Mouse (Mus musculus) layer of hippocampus, postnatal 14 days (tissue): ENCODE data around the gene Camsap3. TPM values are rescaled to one million over a fixed set of nuclear protein-coding genes. Genes with fewer than 3 reads are reported as not detected.
"Not testable (repeated sequence)": the region's sequence is repeated elsewhere in the genome, so short reads cannot be mapped to it uniquely, and the experiment has no call there.

Source experiments
- DNase-seq, 2 experiments: peaks; one replicate each; pipeline ENCODE4 v3.0.0; 2021 to 2022; ENCODE audit warnings: low spot score in 2 of 2, mixed read lengths in 1 of 2
- long read RNA-seq, 2 experiments: library from polyadenylated mRNA; stranded (forward); transcript quantifications; one replicate each; pipeline ENCODE4 v2.0.0; 2021
- total RNA-seq, 2 experiments: library from RNA; stranded (reverse); gene quantifications; 2 replicates each; pipeline ENCODE4 v1.2.3; 2021

Camsap3 gene
- total RNA-seq = 10 to 100 TPM; 45.8 to 49.8 TPM
- long read RNA-seq, experiment 1, partial matches to known transcripts = 8 of 18 reads
- long read RNA-seq, experiment 1, other reads (novel, unspliced or antisense) = 8 of 18 reads
- long read RNA-seq, experiment 2, partial matches to known transcripts = 17 of 32 reads
- long read RNA-seq, experiment 2, other reads (novel, unspliced or antisense) = 11 of 32 reads

DNA sequence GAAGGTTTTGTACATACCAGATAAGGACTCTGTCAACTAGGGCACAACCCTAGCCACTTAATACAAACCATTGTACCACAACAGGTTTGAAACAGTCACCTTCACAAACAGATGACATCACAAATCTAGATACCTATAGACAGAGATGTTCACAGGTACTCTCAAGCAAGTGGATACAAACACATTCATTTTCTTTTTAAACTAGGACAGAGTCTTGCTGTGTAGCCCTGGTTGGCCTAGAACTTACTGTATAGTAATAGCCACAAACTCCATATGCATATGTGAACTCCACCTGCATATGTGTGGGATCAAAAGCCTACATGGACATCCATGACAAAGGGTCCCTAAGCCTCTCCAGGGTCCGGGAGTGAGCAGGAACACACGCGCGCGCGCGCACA is at the start of gene Camsap3:
TSS of gene Camsap3 (plus strand) at position 301 of the 398 bp plus-strand sequence.
- DNase-seq = no peak

- no peak for DNase-seq
These were observed 49.4 kb upstream of the Camsap3 start for GRCm38 (mm10) chr8:3537666-3538065.

DNA sequence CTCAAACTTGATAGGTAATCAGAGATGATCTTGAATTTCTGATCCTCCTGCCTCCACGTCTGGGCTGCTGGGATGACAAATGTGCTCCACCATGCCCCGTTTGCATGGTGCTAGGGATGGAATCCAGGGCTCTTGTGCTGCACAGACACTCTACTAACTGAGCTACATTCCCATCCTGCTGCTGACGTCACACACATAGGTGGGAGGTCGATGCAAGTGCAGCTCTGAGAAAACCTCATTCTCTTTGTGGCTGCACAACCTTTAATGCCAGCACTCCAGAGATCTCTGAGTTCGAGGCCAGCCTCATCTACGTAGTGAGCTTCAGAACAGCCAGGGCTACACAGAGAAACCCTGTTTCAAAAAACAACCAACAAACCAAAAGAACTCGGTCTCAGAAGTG is 47.9 kb upstream of the Camsap3 start:
- DNase-seq = no peak

- DNase-seq = no peak
These were observed 47.0 kb upstream of the Camsap3 start for GRCm38 (mm10) chr8:3540076-3540475.

DNA sequence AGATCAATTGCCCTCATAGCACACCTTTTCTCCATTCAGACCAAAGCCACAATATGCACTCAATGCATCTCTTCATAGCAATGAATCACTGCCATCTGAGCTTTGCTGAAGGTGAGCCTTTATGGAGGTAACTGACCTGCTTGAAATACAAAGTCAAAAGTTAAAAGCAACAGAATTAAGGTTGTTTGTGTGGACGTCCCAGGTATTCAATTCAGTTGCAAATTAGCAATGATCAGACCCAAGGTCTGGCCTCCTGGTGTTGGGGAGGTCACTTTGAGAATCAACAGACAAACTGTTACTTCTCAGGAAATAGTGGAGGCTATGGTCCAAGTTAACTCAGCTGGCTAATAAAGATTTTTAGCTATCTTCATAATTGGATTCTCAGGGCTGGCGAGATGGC is 40.6 kb upstream of the Camsap3 start:
- no peak for DNase-seq

DNA sequence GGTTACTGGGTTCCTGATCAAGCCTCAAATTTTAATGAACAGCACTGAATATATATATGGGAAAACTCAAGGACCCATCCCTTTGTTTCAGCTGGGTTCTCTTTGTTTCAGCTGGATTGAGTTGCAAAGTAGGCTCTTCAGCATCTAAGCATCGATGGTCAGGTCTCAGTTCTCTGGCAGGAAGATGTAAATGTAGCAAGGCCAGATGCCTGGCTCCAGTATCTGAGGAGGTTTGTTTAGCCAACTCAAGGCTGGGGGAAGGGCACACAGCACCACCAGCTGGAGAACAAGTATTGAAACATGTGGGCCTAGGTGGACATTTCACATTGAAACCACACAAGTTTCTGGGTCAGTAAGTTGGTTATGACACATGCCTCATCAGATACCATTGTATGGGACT is 34.9 kb upstream of the Camsap3 start:
- DNase-seq = no peak

DNA sequence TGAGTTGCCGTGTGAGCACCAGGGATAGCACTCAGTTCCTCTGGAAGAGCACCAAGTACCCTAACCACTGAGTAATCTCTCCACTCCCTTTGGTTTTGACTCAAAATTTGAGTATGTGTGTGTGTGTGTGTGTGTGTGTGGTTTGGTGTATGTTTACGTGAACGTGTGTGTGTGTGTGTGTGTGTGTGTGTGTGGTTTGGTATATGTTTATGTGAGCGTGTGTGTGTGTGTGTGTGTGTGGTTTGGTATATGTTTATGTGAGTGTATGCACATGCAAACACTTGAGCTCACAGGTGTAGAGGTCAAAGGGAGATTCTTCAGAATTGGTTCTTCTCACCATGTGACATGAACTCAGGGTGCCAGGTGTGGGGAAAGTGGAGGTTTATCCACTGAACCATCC is 31.0 kb upstream of the Camsap3 start:
- DNase-seq = no peak

DNA sequence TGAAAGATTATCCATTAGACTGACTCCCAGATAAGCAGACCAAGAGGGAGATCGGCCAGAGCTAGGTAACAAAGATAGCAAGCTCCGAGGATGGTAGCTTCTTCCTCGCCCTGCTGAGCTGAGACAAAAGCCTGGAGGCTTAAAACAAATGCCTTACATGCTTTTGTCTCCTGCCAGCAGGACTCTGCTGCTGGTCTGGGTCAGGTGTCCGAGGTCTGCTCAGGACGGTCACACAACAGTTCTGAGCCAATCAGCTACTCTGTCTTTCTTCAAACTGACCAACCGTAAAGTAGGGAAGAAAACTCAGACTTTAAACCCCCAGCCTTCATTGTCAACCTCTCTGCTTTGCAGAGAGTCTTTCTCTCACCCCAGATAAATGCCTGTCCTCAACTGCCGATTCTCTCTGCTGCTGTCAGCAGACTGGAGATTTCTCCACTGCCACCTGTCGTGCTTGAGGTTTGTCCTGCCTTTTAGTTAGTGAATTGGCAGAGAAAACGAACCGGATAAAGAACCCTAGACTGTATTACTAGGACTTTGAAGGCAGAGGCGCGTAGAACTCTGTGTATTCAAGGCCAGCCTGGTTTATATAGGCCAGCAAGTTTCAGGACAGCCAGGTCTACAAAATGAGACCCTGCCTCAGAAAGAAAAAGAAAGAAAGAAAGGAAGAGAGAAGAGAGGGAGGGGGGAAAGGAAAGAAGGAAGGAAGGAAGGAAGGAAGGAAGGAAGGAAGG is 19.3 kb upstream of the Camsap3 start, which contains the start of gene C330021F23Rik:
TSS of gene C330021F23Rik (plus strand) at position 350 of the 731 bp plus-strand sequence.
- DNase-seq = no peak

- no peak for DNase-seq
These were observed 18.7 kb upstream of the Camsap3 start for GRCm38 (mm10) chr8:3568378-3568777.

- no peak for DNase-seq
These were observed 17.3 kb upstream of the Camsap3 start for GRCm38 (mm10) chr8:3569784-3570183.

- DNase-seq = no peak
These were observed 12.5 kb upstream of the Camsap3 start for GRCm38 (mm10) chr8:3574546-3574945.

- DNase-seq = no peak
These were observed 10.7 kb upstream of the Camsap3 start for GRCm38 (mm10) chr8:3576211-3576960.

DNA sequence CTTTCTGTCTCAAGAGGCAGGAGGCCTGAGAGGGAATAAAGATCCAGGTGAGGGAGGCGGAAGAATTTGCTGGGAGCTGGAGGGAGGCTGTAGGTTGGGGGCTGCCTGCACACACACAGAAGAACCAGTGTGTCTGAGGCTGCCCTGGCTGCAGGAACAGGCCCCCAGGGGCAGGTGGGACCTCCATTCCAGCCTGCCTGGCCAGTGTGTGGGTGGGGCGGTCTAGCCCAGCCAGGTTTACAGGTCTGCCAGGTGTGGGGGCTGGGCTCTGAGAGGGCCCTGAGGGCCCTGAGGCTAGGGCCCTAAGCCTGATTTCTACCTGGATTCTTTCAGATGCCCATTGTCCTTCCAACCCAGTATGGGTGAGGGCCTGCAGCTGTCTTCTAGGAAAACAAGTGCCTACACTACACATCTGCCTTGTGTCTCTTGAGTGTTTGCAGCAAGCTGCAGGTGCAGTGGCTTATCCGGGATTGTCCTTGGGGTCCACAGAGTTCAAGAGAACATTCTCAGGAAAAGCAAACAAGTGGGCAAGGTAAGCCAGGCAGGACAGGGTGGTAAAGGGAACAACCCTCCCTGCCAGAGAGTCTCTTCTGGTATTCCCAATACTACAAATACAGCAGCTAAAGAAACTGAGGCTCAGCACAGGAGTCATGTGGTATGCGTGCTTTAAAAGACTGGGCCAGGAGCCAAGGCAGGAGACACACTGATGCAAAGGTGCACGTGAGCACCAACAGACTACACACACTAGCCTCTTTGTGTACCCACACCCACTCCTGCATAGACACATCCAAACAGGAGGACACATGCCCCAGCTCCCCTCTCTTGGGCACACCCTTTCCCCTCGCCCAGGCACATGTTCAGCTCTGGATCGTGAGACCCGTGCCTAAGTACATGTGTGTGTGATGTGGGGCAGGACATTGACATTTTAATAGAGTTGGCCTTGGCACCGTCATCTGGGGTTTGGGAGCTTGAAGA is 7.4 kb upstream of the Camsap3 start:
- no peak for DNase-seq

GRCm38 (mm10) chr8:3581961-3582360 is 5.1 kb upstream of the Camsap3 start:
- DNase-seq = not testable (repeated sequence)

GRCm38 (mm10) chr8:3586452-3586851 is 641 bp upstream of the Camsap3 start:
- DNase-seq = no peak

DNA sequence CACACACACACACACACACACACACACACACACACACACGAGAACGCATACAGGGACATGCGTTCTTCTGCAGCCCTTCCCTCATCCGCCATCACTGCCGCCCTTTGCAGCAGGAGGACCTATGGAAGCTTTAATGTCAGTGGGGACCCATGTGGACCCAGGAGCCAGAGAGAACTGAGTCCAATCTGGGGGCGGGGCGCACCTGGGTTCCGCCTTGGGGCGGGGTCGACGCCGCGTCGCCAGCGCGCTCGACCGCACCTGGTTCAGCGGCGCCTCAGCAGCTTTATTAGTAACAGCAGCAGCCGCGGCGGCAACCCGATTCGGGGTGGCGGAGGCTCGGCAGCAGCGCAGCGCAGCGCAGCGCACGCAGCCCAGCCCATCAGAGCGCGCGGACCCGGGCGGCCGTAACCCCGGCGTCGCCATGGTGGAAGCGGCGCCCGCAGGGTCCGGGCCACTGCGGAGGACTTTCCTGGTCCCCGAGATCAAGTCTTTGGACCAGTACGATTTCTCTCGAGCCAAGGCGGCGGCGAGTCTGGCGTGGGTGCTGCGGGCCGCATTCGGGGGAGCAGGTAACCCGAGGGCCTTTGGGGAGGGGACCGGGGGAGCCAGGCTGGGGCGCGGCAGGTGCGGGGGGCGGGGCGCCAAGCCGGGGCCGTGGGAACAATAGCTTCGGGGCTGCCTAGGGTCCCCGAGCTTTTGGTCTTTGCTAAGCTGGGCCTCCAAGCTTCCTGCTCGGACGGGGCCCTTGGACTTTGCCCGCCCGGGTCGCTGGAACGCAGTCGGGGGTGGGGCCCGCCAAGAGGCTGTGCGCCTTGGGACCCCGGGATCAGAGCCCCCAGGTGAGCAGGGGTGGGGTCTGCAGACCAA is 531 bp downstream of the Camsap3 start:
- peak in 1 of 2 experiments; percentile 65 for DNase-seq

DNA sequence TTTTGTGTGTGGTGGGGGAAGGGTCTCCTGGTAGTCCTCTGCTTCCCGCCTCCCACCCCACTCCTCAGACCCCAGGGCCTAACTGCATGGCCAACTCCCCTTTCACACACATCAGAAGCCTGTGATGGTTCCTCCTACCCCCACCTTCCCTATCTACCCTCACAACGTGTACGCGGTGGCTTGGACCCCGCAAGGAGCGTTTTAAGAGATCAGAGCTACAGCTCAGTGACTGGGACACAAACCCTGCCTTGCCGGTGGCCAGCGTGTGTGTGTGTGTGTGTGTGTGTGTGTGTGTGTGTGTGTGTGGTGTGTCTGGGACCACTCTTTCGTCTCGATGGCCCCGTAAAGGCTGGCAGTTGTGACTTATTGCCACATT is 1.2 kb downstream of the Camsap3 start:
- DNase-seq = peak in 1 of 2 experiments; percentile 9

DNA sequence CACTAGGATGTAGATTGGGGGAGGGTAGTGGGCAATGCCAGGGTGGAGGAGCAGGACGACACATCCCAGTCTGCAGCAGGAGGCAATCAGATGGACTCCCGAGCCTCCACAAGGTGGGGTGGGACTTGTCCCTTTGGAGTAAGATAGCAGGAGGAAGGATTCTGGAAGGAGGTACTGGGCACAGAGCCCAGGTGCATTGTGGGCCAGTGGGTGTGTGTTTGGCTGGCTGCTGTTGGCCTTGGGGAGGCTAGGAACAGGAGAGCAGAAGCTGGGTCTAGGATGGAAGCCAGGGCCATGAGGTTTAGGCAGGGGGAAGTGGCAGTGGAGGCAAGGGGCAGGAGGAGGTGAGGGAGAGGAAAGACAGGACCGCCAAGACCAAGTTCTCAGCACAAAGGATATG is 6.4 kb downstream of the Camsap3 start:
- DNase-seq = peak in 1 of 2 experiments; percentile 3

GRCm38 (mm10) chr8:3594466-3594865 is 7.4 kb downstream of the Camsap3 start:
- DNase-seq = no peak

DNA sequence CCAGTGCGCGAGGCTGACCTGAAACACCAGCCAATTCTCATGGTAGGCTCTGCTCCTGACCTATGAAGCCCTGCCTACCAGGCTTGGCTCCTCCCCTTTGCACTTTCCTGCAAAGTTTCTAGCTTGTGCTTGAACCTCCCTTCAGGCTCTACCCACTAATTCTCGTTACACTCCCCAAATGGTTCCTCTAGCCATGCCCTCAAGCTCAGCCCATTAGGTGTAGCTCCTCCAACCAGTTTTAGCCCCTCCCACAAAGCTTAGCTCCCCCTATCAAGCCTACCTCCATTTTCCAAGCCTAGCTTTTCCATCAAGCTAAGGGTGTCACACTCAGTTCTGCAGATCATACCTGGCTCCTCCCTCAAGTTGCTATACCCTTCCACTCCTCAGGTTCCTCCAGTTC is 11.0 kb downstream of the Camsap3 start:
- no peak for DNase-seq
